Mouse (Mus musculus): ENCODE measurements at regions not wholly inside any gene's neighbourhood (a gene's known extent, or its start where the extent isn't known, plus 50 kb on each side); places are given as distances from the start of the nearest gene placed in this dataset.
"Not testable (repeated sequence)": the region's sequence is repeated elsewhere in the genome, so short reads cannot be mapped to it uniquely, and the experiment has no call there.

DNA sequence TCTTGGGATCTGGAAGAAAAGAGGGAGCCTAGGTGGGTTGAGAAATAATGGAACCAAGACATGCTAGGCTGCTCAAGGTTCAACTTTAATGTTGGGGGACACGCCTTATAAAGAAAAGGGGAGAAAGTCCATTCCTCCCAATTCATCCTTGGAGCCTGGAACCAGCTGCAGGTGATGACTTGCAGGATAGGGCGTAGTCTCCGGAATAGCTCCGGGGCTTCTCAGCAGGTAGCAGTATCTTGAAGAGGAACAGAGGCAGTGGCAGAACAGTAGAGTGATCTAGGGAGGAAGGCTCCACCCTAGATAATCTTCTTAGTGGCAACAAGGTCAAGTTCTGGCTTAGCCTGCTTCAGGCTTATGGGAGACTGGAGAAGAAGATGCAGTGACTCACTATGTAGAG, 764.0 kb downstream of the Cdh8 start:
- TF ChIP-seq POLR2A (IDR thresholded peaks at IDR 0.05; ENCODE audit: extremely low read depth, insufficient read depth, low read length); CTCF (IDR thresholded peaks at IDR 0.05; ENCODE audit: low read depth, low read length): not testable (repeated sequence)
